Mouse (Mus musculus) heart, postnatal 0 days (tissue): Measurements from ENCODE around the gene Kifc5b. TPM values are rescaled to one million over a fixed set of nuclear protein-coding genes. Genes with fewer than 3 reads are reported as not detected.

Source experiments
- ATAC-seq: fragments of 200-750 bp; cut with Nextera tagmentation; 2 replicates; pipeline ENCODE4 v1.8.0; 2017; ENCODE audit warnings: low read depth, moderate number of reproducible peaks, moderate library complexity; ENCODE audit not compliant: insufficient read depth
- DNase-seq: peaks from one replicate; pipeline ENCODE4 v3.0.0-alpha.2; 2016; ENCODE audit warnings: low spot score
- H3K27ac ChIP-seq: fragments of 300-500 bp; sonication (generic); 2 replicates; pipeline ENCODE4 v1.5.1; 2014; ENCODE audit warnings: low read depth, mild to moderate bottlenecking
- H3K27me3 ChIP-seq: fragments of 300-500 bp; sonication (generic); 2 replicates; pipeline ENCODE4 v1.6.1; 2014; ENCODE audit warnings: low read length, mixed read lengths; ENCODE audit not compliant: control insufficient read depth, insufficient read depth
- H3K36me3 ChIP-seq: fragments of 300-500 bp; sonication (generic); replicated peaks from 2 replicates; pipeline ENCODE4 v1.6.1; 2014; ENCODE audit warnings: low read length, mixed read lengths; ENCODE audit not compliant: control insufficient read depth, insufficient read depth
- H3K4me1 ChIP-seq: fragments of 300-500 bp; sonication (generic); 2 replicates; pipeline ENCODE4 v1.6.1; 2014; ENCODE audit warnings: antibody characterized with exemption; ENCODE audit not compliant: control insufficient read depth, insufficient read depth
- H3K4me2 ChIP-seq: fragments of 300-500 bp; sonication (generic); 2 replicates; pipeline ENCODE4 v1.6.1; 2014; ENCODE audit warnings: low read depth, mild to moderate bottlenecking, low read length, moderate library complexity
- H3K4me3 ChIP-seq: fragments of 300-500 bp; sonication (generic); 2 replicates; pipeline ENCODE4 v1.5.1; 2014; ENCODE audit warnings: low read depth, low read length
- H3K9ac ChIP-seq: fragments of 300-500 bp; sonication (generic); replicated peaks from 2 replicates; pipeline ENCODE4 v1.6.1; 2014; ENCODE audit warnings: low read depth, low read length, mixed read lengths
- H3K9me3 ChIP-seq: fragments of 300-500 bp; sonication (generic); replicated peaks from 2 replicates; pipeline ENCODE4 v1.6.1; 2016; ENCODE audit warnings: low read length; ENCODE audit not compliant: control insufficient read depth
- CTCF ChIP-seq: IDR thresholded peaks from 2 replicates; pipeline ENCODE4 v1.5.1; 2016; ENCODE audit warnings: antibody characterized with exemption, control low read depth, low read depth
- EP300 ChIP-seq: IDR thresholded peaks from 2 replicates; pipeline ENCODE4 v1.6.1; 2016; ENCODE audit warnings: antibody characterized with exemption, low read depth
- WGBS: fragments of 180-500 bp; shearing (Covaris S2); extraction: QIAGEN DNeasy Blood & Tissue Kit; methylation state at CpG from one replicate; pipeline ENCODE4 v1.1.7; 2014; 5-methylcytosine and 5-hydroxymethylcytosine counted together
- polyA plus RNA-seq: library from polyadenylated mRNA; unstranded; fragments of >200 nt; fragmentation: Nextera tagmentation; extraction: Ambion mirVana; gene quantifications from 2 replicates; pipeline ENCODE4 v1.2.1, GENCODE M21; 2015
- total RNA-seq: library from RNA; depleted of rRNA; stranded (reverse); fragments of >200 nt; gene quantifications from 2 replicates; pipeline ENCODE4 v1.2.3, GENCODE M21; 2014; ENCODE audit warnings: low replicate concordance

The Kifc5b gene
- total and polyA plus RNA-seq, 2 experiments from 2014 or later = 0.93 to 4.5 TPM

- no peak overlapping the region for H3K4me2 ChIP-seq
- H3K4me3 ChIP-seq = no peak overlapping the region
- 46% methylated on average over 7 of the region's 7 CpGs for WGBS
- TF ChIP-seq CTCF = no peak
- no peak for TF ChIP-seq EP300
- H3K9me3 ChIP-seq = no peaks in the 10 kb centered on the region
- H3K27me3 ChIP-seq = no peaks in the 10 kb centered on the region
- peaks cover 33% of the 10 kb centered on the region for H3K4me1 ChIP-seq
- H3K27ac ChIP-seq = peak overlapping the region; percentile 68
- ATAC-seq (peak; percentile 47), DNase-seq (no peak)
- H3K36me3 ChIP-seq = no peaks in the 10 kb centered on the region
- no peak overlapping the region for H3K9ac ChIP-seq
Measured at GRCm38 (mm10) chr17:26877927-26878326, 39.0 kb upstream of the Kifc5b start.

- DNase-seq (no peak), ATAC-seq (no peak)
- TF ChIP-seq EP300 = no peak
- peak; percentile 36 for TF ChIP-seq CTCF
- peak overlapping the region; percentile 80 for H3K27ac ChIP-seq
- H3K27me3 ChIP-seq = no peaks in the 10 kb centered on the region
- peaks cover 32% of the 10 kb centered on the region for H3K4me1 ChIP-seq
- H3K36me3 ChIP-seq = no peaks in the 10 kb centered on the region
- no peak overlapping the region for H3K4me3 ChIP-seq
- no peaks in the 10 kb centered on the region for H3K9me3 ChIP-seq
- WGBS = 89% methylated on average over 6 of the region's 6 CpGs
- no peak overlapping the region for H3K4me2 ChIP-seq
- no peak overlapping the region for H3K9ac ChIP-seq
Measured at GRCm38 (mm10) chr17:26879235-26879634, 37.7 kb upstream of the Kifc5b start.

- Histone ChIP-seq H3K4me1 (peaks cover 43% of the 10 kb centered on the region), H3K27me3 (no peaks in the 10 kb centered on the region), H3K9ac (no peak overlapping the region), H3K36me3 (no peaks in the 10 kb centered on the region), H3K9me3 (no peaks in the 10 kb centered on the region), H3K4me2 (no peak overlapping the region), H3K27ac (no peak overlapping the region), H3K4me3 (no peak overlapping the region)
- TF ChIP-seq CTCF (no peak), EP300 (no peak)
- WGBS = 63% methylated on average over 1 of the region's 1 CpGs
- DNase-seq (peak; percentile 7), ATAC-seq (no peak)
Measured at GRCm38 (mm10) chr17:26882706-26883105, 34.2 kb upstream of the Kifc5b start.

- peak; percentile 1 for DNase-seq
- Histone ChIP-seq H3K27me3 (no peaks in the 10 kb centered on the region), H3K4me3 (no peak overlapping the region), H3K27ac (peak overlapping the region; percentile 91), H3K9me3 (no peaks in the 10 kb centered on the region), H3K4me1 (peaks cover 43% of the 10 kb centered on the region), H3K36me3 (no peaks in the 10 kb centered on the region), H3K9ac (no peak overlapping the region), H3K4me2 (no peak overlapping the region)
- 86% methylated on average over 6 of the region's 6 CpGs for WGBS
- ATAC-seq = no peak
- TF ChIP-seq CTCF (no peak), EP300 (no peak)
Measured at GRCm38 (mm10) chr17:26883585-26883984, 33.3 kb upstream of the Kifc5b start.

GRCm38 (mm10) chr17:26884995-26885926 lies 31.6 kb upstream of the Kifc5b start:
- TF ChIP-seq CTCF (peak; percentile 66), EP300 (0 out of 2 replicates have a peak, but pooled peaks have one; percentile 52)
- Histone ChIP-seq H3K9me3 (no peaks in the 10 kb centered on the region), H3K4me3 (peak overlapping the region; percentile 51), H3K36me3 (no peaks in the 10 kb centered on the region), H3K4me2 (peak overlapping the region; percentile 76), H3K4me1 (peaks cover 44% of the 10 kb centered on the region), H3K27ac (peak overlapping the region; percentile 91), H3K9ac (peak overlapping the region; percentile 31; the same call in 1 of the 2 replicates), H3K27me3 (no peaks in the 10 kb centered on the region)
- 12% methylated on average over 25 of the region's 25 CpGs for WGBS
- DNase-seq (peak; percentile 97), ATAC-seq (peak; percentile 77)
